Mouse (Mus musculus) ES-Bruce4 (cell line): ENCODE results near the gene Stn1.

ENCODE experiments used
- CTCF ChIP-seq: IDR thresholded peaks from one replicate; pipeline ENCODE4 v1.8.1; 2011; ENCODE audit warnings: low read depth, low read length
- EP300 ChIP-seq: IDR thresholded peaks from 2 replicates; pipeline ENCODE4 v1.6.1; 2011; ENCODE audit warnings: low read depth, low read length; ENCODE audit not compliant: insufficient read depth
- POLR2A ChIP-seq: IDR thresholded peaks from one replicate; pipeline ENCODE4 v1.8.1; 2011; ENCODE audit warnings: low read length; ENCODE audit not compliant: insufficient read depth

DNA sequence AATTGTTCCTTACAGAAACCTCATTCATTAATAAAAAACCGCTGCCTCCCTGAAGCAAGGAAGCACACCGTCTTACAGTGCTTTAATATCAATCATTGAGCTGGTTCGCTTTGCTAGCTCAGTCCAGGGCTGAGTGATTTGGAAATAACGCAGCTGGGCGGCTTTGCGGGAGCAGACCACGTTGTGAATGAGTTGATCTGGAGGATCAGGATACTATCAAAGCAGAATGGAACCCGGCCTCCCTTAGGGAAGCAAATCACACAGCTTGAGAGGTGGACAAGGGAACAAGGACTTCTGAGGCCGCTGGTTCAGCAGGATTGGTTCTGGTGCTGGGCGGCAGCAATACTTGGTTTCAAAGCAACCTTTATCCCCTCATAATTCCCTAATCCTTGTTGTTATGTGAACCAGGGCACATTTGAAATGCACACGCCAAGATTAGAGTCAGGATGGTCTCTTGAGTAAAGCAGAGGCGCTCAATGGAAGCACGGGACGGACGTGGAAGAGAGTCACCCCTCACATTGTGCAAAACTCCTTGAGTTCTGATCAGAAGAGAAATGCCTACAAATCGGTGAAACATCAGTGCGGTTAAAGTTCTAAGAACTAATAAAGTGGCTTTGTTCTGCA is 27.8 kb upstream of the Stn1 start:
- TF ChIP-seq CTCF: no peak
- TF ChIP-seq POLR2A: no peak
- TF ChIP-seq EP300: no peak
